Mouse (Mus musculus) forebrain, postnatal 0 days (tissue): Measurements from ENCODE around the gene Rcor1. TPM values are rescaled to one million over a fixed set of nuclear protein-coding genes. Genes with fewer than 3 reads are reported as not detected.

Experiments
- ATAC-seq: fragments of 200-750 bp; cut with Nextera tagmentation; 2 replicates; pipeline ENCODE4 v1.8.0; 2017; ENCODE audit warnings: mild to moderate bottlenecking, moderate library complexity
- DNase-seq: peaks from one replicate; pipeline ENCODE4 v3.0.0-alpha.2; 2015
- H3K27ac ChIP-seq: fragments of 300-500 bp; sonication (generic); 2 replicates; pipeline ENCODE4 v1.5.1; 2014; ENCODE audit warnings: low read depth, mild to moderate bottlenecking, antibody characterized with exemption, low read length, moderate library complexity, mixed read lengths
- H3K27me3 ChIP-seq: fragments of 300-500 bp; sonication (generic); 2 replicates; pipeline ENCODE4 v1.6.1; 2014; ENCODE audit warnings: mild to moderate bottlenecking, low read length, mixed read lengths; ENCODE audit not compliant: insufficient read depth
- H3K36me3 ChIP-seq: fragments of 300-500 bp; sonication (generic); 2 replicates; pipeline ENCODE4 v1.6.1; 2014; ENCODE audit warnings: mild to moderate bottlenecking, moderate library complexity; ENCODE audit not compliant: insufficient read depth
- H3K4me1 ChIP-seq: fragments of 300-500 bp; sonication (generic); 2 replicates; pipeline ENCODE4 v1.6.1; 2014; ENCODE audit warnings: antibody characterized with exemption; ENCODE audit not compliant: insufficient read depth
- H3K4me2 ChIP-seq: fragments of 300-500 bp; sonication (generic); 2 replicates; pipeline ENCODE4 v1.6.1; 2014; ENCODE audit warnings: low read depth, mild to moderate bottlenecking, moderate library complexity
- H3K4me3 ChIP-seq: fragments of 300-500 bp; sonication (generic); 2 replicates; pipeline ENCODE4 v1.5.1; 2014; ENCODE audit warnings: low read depth, low read length, mixed read lengths
- H3K9ac ChIP-seq: fragments of 300-500 bp; sonication (generic); 2 replicates; pipeline ENCODE4 v1.6.1; 2014; ENCODE audit warnings: mild to moderate bottlenecking
- H3K9me3 ChIP-seq: fragments of 300-500 bp; sonication (generic); 2 replicates; pipeline ENCODE4 v1.6.1; 2016; ENCODE audit warnings: low read length
- CTCF ChIP-seq: sonication (generic); IDR thresholded peaks from 2 replicates; pipeline ENCODE4 v1.5.1; 2016; ENCODE audit warnings: antibody characterized with exemption, control low read depth, low read depth
- WGBS: fragments of 180-500 bp; shearing (Covaris S2); extraction: QIAGEN DNeasy Blood & Tissue Kit; methylation state at CpG from one replicate; pipeline ENCODE4 v1.1.7; 2014; 5-methylcytosine and 5-hydroxymethylcytosine counted together
- polyA plus RNA-seq: library from polyadenylated mRNA; unstranded; fragments of >200 nt; fragmentation: Nextera tagmentation; extraction: Ambion mirVana; gene quantifications from 2 replicates; pipeline ENCODE4 v1.2.1, GENCODE M21; 2015
- total RNA-seq: library from RNA; depleted of rRNA; stranded (reverse); fragments of >200 nt; gene quantifications from 2 replicates; pipeline ENCODE4 v1.2.3, GENCODE M21; 2014

The Rcor1 gene
- total and polyA plus RNA-seq, 2 experiments from 2014 or later: 4.3 to 16.2 TPM

DNA sequence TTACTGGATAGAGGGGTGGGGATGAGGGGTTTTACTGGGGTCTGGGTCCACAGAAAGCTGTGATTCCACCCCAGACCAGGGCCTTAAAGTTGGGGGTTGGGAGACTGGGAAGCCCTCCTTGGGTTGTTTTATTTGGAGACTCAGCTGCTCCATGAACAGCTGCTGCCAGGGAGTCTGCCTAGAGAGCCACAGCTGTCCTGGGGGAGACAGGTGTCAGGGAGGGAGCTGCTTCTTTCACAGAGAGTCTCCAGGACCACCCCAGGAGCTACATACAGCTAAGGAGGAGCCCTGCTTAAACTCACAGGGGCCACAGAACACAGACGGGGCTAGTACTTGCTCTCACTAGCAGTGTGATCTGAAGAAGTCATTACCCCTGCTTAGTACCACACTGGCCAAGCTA, 18.0 kb upstream of the Rcor1 start:
- no peaks in the 10 kb centered on the region for H3K9me3 ChIP-seq
- no peak overlapping the region for H3K4me3 ChIP-seq
- no peak overlapping the region for H3K9ac ChIP-seq
- ATAC-seq: no peak
- H3K4me2 ChIP-seq: no peak overlapping the region
- H3K36me3 ChIP-seq: no peaks in the 10 kb centered on the region
- 23% methylated on average over 1 of the region's 1 CpGs for WGBS
- H3K27me3 ChIP-seq: no peaks in the 10 kb centered on the region
- H3K4me1 ChIP-seq: no peaks in the 10 kb centered on the region
- no peak for TF ChIP-seq CTCF
- no peak overlapping the region for H3K27ac ChIP-seq
- DNase-seq: no peak

DNA sequence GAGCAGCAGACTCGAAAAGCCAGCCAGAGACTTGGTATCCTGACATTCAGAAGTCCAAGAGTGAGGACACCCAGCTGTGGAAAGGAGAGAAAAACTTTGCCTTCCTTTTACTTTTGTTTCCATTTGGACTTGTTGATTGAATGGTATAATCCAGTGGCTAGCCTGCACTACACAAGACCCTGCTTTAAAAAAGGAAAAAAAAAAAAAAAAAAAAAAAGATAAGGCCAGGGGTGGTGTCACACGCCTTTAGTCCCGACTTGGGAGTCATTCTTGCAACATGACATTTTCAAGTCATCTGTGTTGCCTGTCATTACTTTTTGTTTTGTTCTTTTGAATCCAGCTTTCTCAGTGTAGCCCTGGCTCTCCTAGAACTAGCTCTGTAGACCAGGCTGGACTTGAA, 17.6 kb upstream of the Rcor1 start:
- no peaks in the 10 kb centered on the region for H3K36me3 ChIP-seq
- no peak for TF ChIP-seq CTCF
- 69% methylated on average over 3 of the region's 3 CpGs for WGBS

GRCm38 (mm10) chr12:111028176-111029167, 10.7 kb upstream of the Rcor1 start:
- 76% methylated on average over 19 of the region's 19 CpGs for WGBS
- no peak for ATAC-seq
- no peak for TF ChIP-seq CTCF

More for the DNA sequence above, 17.6 kb upstream of the Rcor1 start:
- Histone ChIP-seq H3K4me1 (no peaks in the 10 kb centered on the region), H3K27me3 (no peaks in the 10 kb centered on the region), H3K4me3 (no peak overlapping the region), H3K4me2 (no peak overlapping the region), H3K27ac (no peak overlapping the region), H3K9ac (no peak overlapping the region), H3K9me3 (no peaks in the 10 kb centered on the region)
- DNase-seq (no peak), ATAC-seq (no peak)

DNA sequence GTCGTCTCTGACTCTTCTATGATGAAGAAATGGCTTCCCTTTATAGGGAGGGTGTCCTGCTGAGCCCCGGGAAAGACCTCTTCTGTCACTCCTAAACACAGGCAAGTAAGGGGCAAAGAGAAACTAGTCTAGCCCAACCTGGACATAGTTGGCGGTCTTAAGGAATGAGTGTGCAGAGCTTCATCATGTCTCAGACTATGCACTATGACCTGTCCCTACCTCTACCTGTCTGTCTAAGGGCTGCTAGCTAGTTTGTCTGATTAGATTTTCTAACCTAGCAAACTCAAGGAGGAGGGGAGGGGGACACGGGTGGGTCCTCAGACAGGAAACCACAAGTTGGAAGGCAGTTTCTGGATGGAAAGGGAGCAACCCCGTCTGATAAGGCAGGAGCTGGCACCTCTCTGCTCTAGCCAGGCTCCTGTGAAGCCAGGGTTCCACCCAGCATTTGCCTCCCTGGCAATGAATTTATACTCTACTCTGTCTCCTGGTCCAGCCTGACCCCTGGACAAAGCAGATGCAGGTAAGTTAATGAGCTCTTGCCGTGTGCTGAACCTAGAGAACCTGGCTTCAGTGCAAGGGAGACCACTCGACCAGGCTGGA, 9.8 kb upstream of the Rcor1 start:
- Histone ChIP-seq H3K4me1 (no peaks in the 10 kb centered on the region), H3K36me3 (no peaks in the 10 kb centered on the region), H3K9ac (no peak overlapping the region), H3K27me3 (no peaks in the 10 kb centered on the region), H3K4me2 (no peak overlapping the region), H3K9me3 (no peaks in the 10 kb centered on the region), H3K4me3 (no peak overlapping the region), H3K27ac (no peak overlapping the region)
- WGBS: 72% methylated on average over 7 of the region's 7 CpGs
- ATAC-seq (no peak), DNase-seq (no peak)
- TF ChIP-seq CTCF: no peak

More at GRCm38 (mm10) chr12:111028176-111029167, 10.7 kb upstream of the Rcor1 start:
- no peak overlapping the region for H3K4me3 ChIP-seq
- no peaks in the 10 kb centered on the region for H3K36me3 ChIP-seq
- no peak for DNase-seq
- H3K4me2 ChIP-seq: no peak overlapping the region
- H3K9ac ChIP-seq: no peak overlapping the region
- H3K27ac ChIP-seq: no peak overlapping the region
- no peaks in the 10 kb centered on the region for H3K27me3 ChIP-seq
- no peaks in the 10 kb centered on the region for H3K4me1 ChIP-seq
- H3K9me3 ChIP-seq: no peaks in the 10 kb centered on the region

GRCm38 (mm10) chr12:111032839-111033238, 6.3 kb upstream of the Rcor1 start:
- Histone ChIP-seq H3K4me2 (no peak overlapping the region), H3K9ac (no peak overlapping the region), H3K4me3 (no peak overlapping the region), H3K27ac (no peak overlapping the region), H3K4me1 (no peaks in the 10 kb centered on the region), H3K36me3 (no peaks in the 10 kb centered on the region), H3K9me3 (no peaks in the 10 kb centered on the region), H3K27me3 (no peaks in the 10 kb centered on the region)
- 81% methylated on average over 5 of the region's 5 CpGs for WGBS
- no peak for ATAC-seq
- TF ChIP-seq CTCF: no peak
- no peak for DNase-seq

GRCm38 (mm10) chr12:111035182-111035824, 3.8 kb upstream of the Rcor1 start:
- H3K9me3 ChIP-seq: no peaks in the 10 kb centered on the region
- no peak overlapping the region for H3K9ac ChIP-seq
- DNase-seq: no peak
- 63% methylated on average over 12 of the region's 12 CpGs for WGBS
- no peak for TF ChIP-seq CTCF
- H3K4me2 ChIP-seq: no peak overlapping the region
- ATAC-seq: no peak
- H3K36me3 ChIP-seq: no peaks in the 10 kb centered on the region
- no peak overlapping the region for H3K4me3 ChIP-seq
- peaks cover 1% of the 10 kb centered on the region; the same call in 1 of the 2 replicates for H3K4me1 ChIP-seq
- no peaks in the 10 kb centered on the region for H3K27me3 ChIP-seq
- no peak overlapping the region for H3K27ac ChIP-seq
